Comparison of ENCODE assay signal across 8 mouse cellular contexts in genomic region chr4:139926161-139926561, GRCm38 (mm10). TPM values are rescaled to one million over a fixed set of nuclear protein-coding genes. Genes with fewer than 3 reads are reported as not detected.
DNase-seq lines count a peak whose midpoint lies in the region; ATAC-seq and TF ChIP-seq lines count a peak whose summit lies in the region.

No protein-coding gene starts in this region.

- H3K9me3 ChIP-seq in intestine, embryonic 14.5 days (ENCODE audit: control insufficient read depth, low read length): no peaks in the 10 kb centered on the region
- no peaks in the 10 kb centered on the region for H3K9me3 ChIP-seq in intestine, postnatal 0 days (ENCODE audit: control insufficient read depth)
- no peaks in the 10 kb centered on the region for H3K9me3 ChIP-seq in forebrain, postnatal 0 days (ENCODE audit: low read length)

- H3K4me1 ChIP-seq in intestine, embryonic 14.5 days (replicated peaks; ENCODE audit: control insufficient read depth, insufficient read depth, low read length): peaks cover 8% of the 10 kb centered on the region; the same call in 1 of the 2 replicates
- no peaks in the 10 kb centered on the region for H3K4me1 ChIP-seq in intestine, postnatal 0 days (replicated peaks; ENCODE audit: control insufficient read depth, insufficient read depth, low read length)
- peaks cover 16% of the 10 kb centered on the region for H3K4me1 ChIP-seq in forebrain, postnatal 0 days (ENCODE audit: insufficient read depth)
- H3K4me1 ChIP-seq in thymus, adult 2 months (replicated peaks; ENCODE audit: control insufficient read depth, insufficient read depth, low read length): no peaks in the 10 kb centered on the region

- 6% methylated on average over 11 of the region's 11 CpGs for WGBS in intestine, embryonic 14.5 days
- 5% methylated on average over 11 of the region's 11 CpGs for WGBS in intestine, postnatal 0 days
- WGBS in forebrain, postnatal 0 days: 2% methylated on average over 11 of the region's 11 CpGs
- 23% methylated on average over 11 of the region's 11 CpGs for whole genome bisulfite sequencing in thymus, adult 2 months

- no peaks in the 10 kb centered on the region for H3K36me3 ChIP-seq in intestine, embryonic 14.5 days (ENCODE audit: control insufficient read depth, insufficient read depth, low read length)
- H3K36me3 ChIP-seq in intestine, postnatal 0 days (ENCODE audit: control insufficient read depth, insufficient read depth): no peaks in the 10 kb centered on the region
- no peaks in the 10 kb centered on the region for H3K36me3 ChIP-seq in forebrain, postnatal 0 days (ENCODE audit: insufficient read depth)
- no peaks in the 10 kb centered on the region for H3K36me3 ChIP-seq in thymus, adult 2 months (ENCODE audit: control insufficient read depth, insufficient read depth, low read length)

- no peak overlapping the region for H3K27ac ChIP-seq in intestine, embryonic 14.5 days (ENCODE audit: low read depth)
- no peak overlapping the region for H3K27ac ChIP-seq in intestine, postnatal 0 days (ENCODE audit: low read depth, low read length)
- H3K27ac ChIP-seq in forebrain, postnatal 0 days (ENCODE audit: low read depth, low read length): peak overlapping the region; percentile 92
- H3K27ac ChIP-seq in thymus, adult 2 months (ENCODE audit: control insufficient read depth, insufficient read depth, low read length): no peak overlapping the region

- peaks cover 27% of the 10 kb centered on the region for H3K27me3 ChIP-seq in intestine, embryonic 14.5 days (replicated peaks; ENCODE audit: control insufficient read depth, insufficient read depth, low read length)
- peaks cover 25% of the 10 kb centered on the region for H3K27me3 ChIP-seq in intestine, postnatal 0 days (replicated peaks; ENCODE audit: control insufficient read depth, insufficient read depth, low read length)
- no peaks in the 10 kb centered on the region for H3K27me3 ChIP-seq in forebrain, postnatal 0 days (ENCODE audit: insufficient read depth, low read length)
- H3K27me3 ChIP-seq in thymus, adult 2 months (ENCODE audit: control insufficient read depth, insufficient read depth, low read length): no peaks in the 10 kb centered on the region; the same call in 1 of the 2 replicates

- peak overlapping the region; percentile 41 for H3K4me2 ChIP-seq in intestine, embryonic 14.5 days (ENCODE audit: low read length)
- H3K4me2 ChIP-seq in intestine, postnatal 0 days (replicated peaks; ENCODE audit: low read depth): no peak overlapping the region
- peak overlapping the region; percentile 49 for H3K4me2 ChIP-seq in forebrain, postnatal 0 days (ENCODE audit: low read depth)

- H3K9ac ChIP-seq in intestine, embryonic 14.5 days (ENCODE audit: low read length): no peak overlapping the region
- no peak overlapping the region for H3K9ac ChIP-seq in intestine, postnatal 0 days (ENCODE audit: low read depth, low read length)
- H3K9ac ChIP-seq in forebrain, postnatal 0 days: peak overlapping the region; percentile 40

- peak overlapping the region; percentile 12; the same call in 1 of the 2 replicates for H3K4me3 ChIP-seq in intestine, embryonic 14.5 days (ENCODE audit: low read depth, low read length)
- no peak overlapping the region for H3K4me3 ChIP-seq in intestine, postnatal 0 days (ENCODE audit: low read depth, low read length)
- H3K4me3 ChIP-seq in forebrain, postnatal 0 days (ENCODE audit: low read depth, low read length): peak overlapping the region; percentile 28
- H3K4me3 ChIP-seq in thymus, adult 2 months (ENCODE audit: control insufficient read depth, insufficient read depth, low read length): no peak overlapping the region

- no peak for TF ChIP-seq POLR2A in thymus, adult 2 months (IDR thresholded peaks at IDR 0.05; ENCODE audit: control insufficient read depth, extremely low read depth, insufficient read depth, low read length, poor library complexity)

- ATAC-seq in intestine, embryonic 14.5 days (replicated peaks; ENCODE audit: low FRiP score, low TSS enrichment, low read depth): no peak
- no peak for ATAC-seq in intestine, postnatal 0 days
- peak; percentile 90 for ATAC-seq in forebrain, postnatal 0 days

- intact Hi-C loops in left cerebral cortex, postnatal 10 days (cut with DNase I): loop anchor here (5.0 kb wide), 1 partner anchor 49 kb away; no protein-coding TSS in a partner anchor

- no peak for TF ChIP-seq CTCF in intestine, postnatal 0 days (IDR thresholded peaks at IDR 0.05; ENCODE audit: low read depth)
- TF ChIP-seq CTCF in forebrain, postnatal 0 days (IDR thresholded peaks at IDR 0.05; ENCODE audit: low read depth): no peak
- no peak for TF ChIP-seq CTCF in thymus, adult 2 months (IDR thresholded peaks at IDR 0.05; ENCODE audit: borderline replicate concordance, control insufficient read depth, extremely low read depth, insufficient read depth, low read length, poor library complexity)

- no peak for DNase-seq in intestine, embryonic 14.5 days (ENCODE audit: low spot score)
- peak; percentile 90 for DNase-seq in forebrain, postnatal 0 days
- DNase-seq in left cerebral cortex, postnatal 10 days (ENCODE audit: extremely low spot score in 1 of 2, low spot score in 2 of 2): peak; percentile 42 to 74
- peak; percentile 81 to 89 for DNase-seq in right cerebral cortex, postnatal 10 days (ENCODE audit: low spot score in 2 of 2)
- no peak for DNase-seq in thymus, postnatal 36 days
- no peak for DNase-seq in thymus, postnatal 14 days
- DNase-seq in thymus, adult 2 months: no peak

RNA-seq across cellular contexts. Expression of gene Klhdc7a, which starts 41.7 kb away (rescaled TPM):
- 0.09 and 0.15 TPM in 2 replicates for polyA plus RNA-seq in intestine, embryonic 14.5 days (2014; fragmentation: Nextera tagmentation; extraction: Ambion mirVana)
- 0.08 and 0.12 TPM in 2 replicates for polyA plus RNA-seq in intestine, postnatal 0 days (2015; fragmentation: Nextera tagmentation; extraction: Ambion mirVana)
- 0.92 and 1.0 TPM in 2 replicates for total RNA-seq in forebrain, postnatal 0 days (2014; rRNA removed)
- 0.19 and 0.27 TPM in 2 replicates for polyA plus RNA-seq in forebrain, postnatal 0 days (2015; fragmentation: Nextera tagmentation; extraction: Ambion mirVana)
- 1 to 10 TPM in 1 of 2 experiments, under 1 TPM in 1; 0.99 to 1.1 TPM for total RNA-seq in left cerebral cortex, postnatal 10 days (2021)
- polyA plus RNA-seq in thymus, adult 2 months (2012; rRNA removed): 6.3 and 8.2 TPM in 2 replicates

Comparison
In these comparisons a context has a peak if more than half of its experiments do, and no peak if none do; other contexts are left out.
1. H3K4me3 ChIP-seq: peak in intestine, embryonic 14.5 days (single experiment) and forebrain, postnatal 0 days (single experiment); none in intestine, postnatal 0 days (single experiment) and thymus, adult 2 months (single experiment).
2. DNase-seq: peak in forebrain, postnatal 0 days (single experiment), left cerebral cortex, postnatal 10 days (2 of 2) and right cerebral cortex, postnatal 10 days (2 of 2); none in intestine, embryonic 14.5 days (single experiment), thymus, postnatal 36 days (0 of 2), thymus, postnatal 14 days (single experiment) and thymus, adult 2 months (single experiment).